In genomic region chr6:90773811-90774233, GRCm38 (mm10) we compare ENCODE assay signal across 10 mouse cellular contexts.
DNase-seq lines count a peak whose midpoint lies in the region; ATAC-seq and TF ChIP-seq lines count a peak whose summit lies in the region.
"Had no signal": no experiment of that assay in that cellular context is flagged by ENCODE, and none has a peak within 500 bp of the region (broad histone marks: within the 10 kb centered on the region; RNA-seq: fewer than 3 reads in every experiment).

No protein-coding gene starts in this region.

- H3K9me3 ChIP-seq in heart, embryonic 12.5 days (replicated peaks), result no peaks in the 10 kb centered on the region
- H3K9me3 ChIP-seq in neural tube, embryonic 15.5 days (replicated peaks), result no peaks in the 10 kb centered on the region
- H3K9me3 ChIP-seq: lung, embryonic 15.5 days had no signal

- intact Hi-C loops in heart, postnatal 36 days (cut with DNase I), result no loop called here
- intact Hi-C loops in gastrocnemius, adult 2 months (cut with DNase I), result no loop called here
- intact Hi-C loops in left cerebral cortex, postnatal 36 days (cut with DNase I), result no loop called here

- no peak for DNase-seq in heart, postnatal 36 days
- no peak for DNase-seq in neural tube, embryonic 10.5 days (ENCODE audit: extremely low spot score, low spot score)
- DNase-seq in gastrocnemius, adult 2 months, result peak; percentile 58
- no peak for DNase-seq in ovary, postnatal 10 days (ENCODE audit: low spot score)
- DNase-seq in left cerebral cortex, postnatal 36 days (ENCODE audit: low spot score in 2 of 2), result no peak
- DNase-seq in layer of hippocampus, postnatal 25 days (ENCODE audit: extremely low spot score in 1 of 2, low spot score in 1 of 2), result no peak

- TF ChIP-seq CTCF in gastrocnemius, adult 2 months (IDR thresholded peaks at IDR 0.05), result no peak

- no peaks in the 10 kb centered on the region for H3K27me3 ChIP-seq in heart, embryonic 12.5 days (replicated peaks)
- no peaks in the 10 kb centered on the region for H3K27me3 ChIP-seq in neural tube, embryonic 15.5 days (replicated peaks)
- H3K27me3 ChIP-seq: lung, embryonic 15.5 days had no signal

- ATAC-seq in heart, embryonic 12.5 days (ENCODE audit: insufficient number of reproducible peaks, low FRiP score), result peak; percentile 11; the same call in 1 of the 2 replicates
- no peak for ATAC-seq in neural tube, embryonic 15.5 days (ENCODE audit: low FRiP score)
- ATAC-seq: activated CD4-positive, CD25-positive, alpha-beta regulatory T cell, adult 4 months had no signal

- no peak overlapping the region for H3K4me2 ChIP-seq in heart, embryonic 12.5 days
- H3K4me2 ChIP-seq in neural tube, embryonic 15.5 days, result no peak overlapping the region
- H3K4me2 ChIP-seq: lung, embryonic 15.5 days had no signal

- H3K36me3 ChIP-seq in heart, embryonic 12.5 days, result no peaks in the 10 kb centered on the region
- H3K36me3 ChIP-seq in neural tube, embryonic 15.5 days, result no peaks in the 10 kb centered on the region
- H3K36me3 ChIP-seq: lung, embryonic 15.5 days had no signal

- peaks cover 31% of the 10 kb centered on the region for H3K4me1 ChIP-seq in heart, embryonic 12.5 days (replicated peaks)
- H3K4me1 ChIP-seq in neural tube, embryonic 15.5 days, result peaks cover 6% of the 10 kb centered on the region
- H3K4me1 ChIP-seq: lung, embryonic 15.5 days had no signal

- no peak overlapping the region for H3K4me3 ChIP-seq in heart, embryonic 12.5 days
- H3K4me3 ChIP-seq in neural tube, embryonic 15.5 days (replicated peaks), result no peak overlapping the region
- no peak overlapping the region for H3K4me3 ChIP-seq in gastrocnemius, adult 2 months
- H3K4me3 ChIP-seq: lung, embryonic 15.5 days had no signal

- H3K27ac ChIP-seq in heart, embryonic 12.5 days (ENCODE audit: poor library complexity, severe bottlenecking), result 0 out of 2 replicates have a peak overlapping the region, but pooled peaks have one; percentile 26
- H3K27ac ChIP-seq in neural tube, embryonic 15.5 days (replicated peaks), result 0 out of 2 replicates have a peak overlapping the region, but pooled peaks have one; percentile 25
- peak overlapping the region; percentile 41 for H3K27ac ChIP-seq in gastrocnemius, adult 2 months
- H3K27ac ChIP-seq: lung, embryonic 15.5 days had no signal

- 0 out of 2 replicates have a peak overlapping the region, but pooled peaks have one; percentile 1 for H3K9ac ChIP-seq in heart, embryonic 12.5 days
- no peak overlapping the region for H3K9ac ChIP-seq in neural tube, embryonic 15.5 days (replicated peaks)
- H3K9ac ChIP-seq: lung, embryonic 15.5 days had no signal
